Mouse (Mus musculus): ENCODE data around the gene Xntrpc. TPM values are rescaled to one million over a fixed set of nuclear protein-coding genes. Genes with fewer than 3 reads are reported as not detected.

Xntrpc gene
- total RNA-seq, 2 experiments from 2014 or later, result 1.2 TPM

GRCm38 (mm10) chr7:102117382-102117781 lies 51.9 kb downstream of the Xntrpc start:
- intact Hi-C loops (cut with DNase I), result no loop called here
- DNase-seq (ENCODE audit: low spot score in 2 of 2), result no peak

GRCm38 (mm10) chr7:102120326-102120725 lies 54.8 kb downstream of the Xntrpc start:
- intact Hi-C loops (cut with DNase I), result no loop called here
- no peak for DNase-seq (ENCODE audit: low spot score in 2 of 2)

- intact Hi-C loops (cut with DNase I), result no loop called here
- no peak for DNase-seq (ENCODE audit: low spot score in 2 of 2)
Observed at GRCm38 (mm10) chr7:102132395-102132794, 66.9 kb downstream of the Xntrpc start.

GRCm38 (mm10) chr7:102137464-102137863 lies 72.0 kb downstream of the Xntrpc start:
- intact Hi-C loops (cut with DNase I), result loop anchor here (5.0 kb wide), 1 partner anchor 45 kb away; no protein-coding TSS in a partner anchor
- no peak for DNase-seq (ENCODE audit: low spot score in 2 of 2)

GRCm38 (mm10) chr7:102137898-102138297 lies 72.4 kb downstream of the Xntrpc start:
- no peak for DNase-seq (ENCODE audit: low spot score in 2 of 2)
- intact Hi-C loops (cut with DNase I), result loop anchor here (5.0 kb wide), 1 partner anchor 44 kb away; no protein-coding TSS in a partner anchor

Other genes with a start within 250 kb of the Xntrpc start
- gene Phox2a, start 247.4 kb upstream of the Xntrpc start, total RNA-seq (2021), result not detected
- 10 to 100 TPM; 33.2 to 37.5 TPM for gene Inppl1, start 227.5 kb upstream of the Xntrpc start, total RNA-seq (2021)
- under 1 TPM in 1 of 2 experiments, not detected in 1; 0.39 TPM for gene Folr2, start 208.5 kb upstream of the Xntrpc start, total RNA-seq (2021)
- gene Anapc15, start 202.0 kb upstream of the Xntrpc start, total RNA-seq (2021), result 10 to 100 TPM; 31.0 to 31.7 TPM
- 1 to 10 TPM; 1.0 to 1.2 TPM for gene Folr1, start 194.9 kb upstream of the Xntrpc start, total RNA-seq (2021)
- 100 to 1,000 TPM in 1 of 2 experiments, 10 to 100 TPM in 1; 98.0 to 105 TPM for gene Lamtor1, start 159.8 kb upstream of the Xntrpc start, total RNA-seq (2021)
- gene Tomt, start 159.4 kb upstream of the Xntrpc start, total RNA-seq (2021), result under 1 TPM in 1 of 2 experiments, not detected in 1; 0.18 TPM
- gene Lrrc51, start 131.8 kb upstream of the Xntrpc start, total RNA-seq (2021), result 1 to 10 TPM; 5.2 to 5.3 TPM
- 100 to 1,000 TPM in 1 of 2 experiments, 10 to 100 TPM in 1; 79.2 to 102 TPM for gene Numa1, start 131.6 kb upstream of the Xntrpc start, total RNA-seq (2021)
- gene Il18bp, start 47.0 kb upstream of the Xntrpc start, total RNA-seq (2021), result 10 to 100 TPM in 1 of 2 experiments, 1 to 10 TPM in 1; 3.7 to 10.6 TPM
- 10 to 100 TPM; 40.2 to 48.5 TPM for gene Rnf121, start 244 bp upstream of the Xntrpc start, total RNA-seq (2021)
- 10 to 100 TPM; 19.9 to 32.1 TPM for gene Xndc1, start 202 bp upstream of the Xntrpc start, total RNA-seq (2021)
- 1 to 10 TPM in 1 of 2 experiments, under 1 TPM in 1; 0.27 to 2.3 TPM for gene Trpc2, start 17.4 kb downstream of the Xntrpc start, total RNA-seq (2021)
- not detected for gene Art1, start 36.0 kb downstream of the Xntrpc start, total RNA-seq (2021)
- not detected for gene Art5, start 43.8 kb downstream of the Xntrpc start, total RNA-seq (2021)
- gene Chrna10, start 51.1 kb downstream of the Xntrpc start, total RNA-seq (2021), result under 1 TPM; 0.45 to 0.52 TPM
- 10 to 100 TPM; 34.0 to 44.5 TPM for gene Nup98, start 144.5 kb downstream of the Xntrpc start, total RNA-seq (2021)
- gene Pgap2, start 144.5 kb downstream of the Xntrpc start, total RNA-seq (2021), result 10 to 100 TPM; 22.1 to 23.1 TPM
- gene Rhog, start 190.3 kb downstream of the Xntrpc start, total RNA-seq (2021), result 10 to 100 TPM; 25.5 to 31.0 TPM
- gene Stim1, start 202.1 kb downstream of the Xntrpc start, total RNA-seq (2021), result 10 to 100 TPM; 88.5 to 92.8 TPM

Data from left cerebral cortex, postnatal 36 days (tissue).